Mouse (Mus musculus): Measurements from ENCODE around the gene Taf6l. TPM values are rescaled to one million over a fixed set of nuclear protein-coding genes. Genes with fewer than 3 reads are reported as not detected.

Taf6l gene
- polyA plus RNA-seq, 1 experiment from 2014 or later: 47.6 TPM

- peak within 1 kb of the TSS; percentile 89 for H3K4me3 ChIP-seq
- H3K4me1 ChIP-seq: peaks cover 49% of the 10 kb centered on the region
- H3K9me3 ChIP-seq (replicated peaks): no peaks in the 10 kb centered on the region
- peak within 1 kb of the TSS; percentile 98 for H3K27ac ChIP-seq (replicated peaks)
- peaks cover 56% of the 10 kb centered on the region for H3K36me3 ChIP-seq
- WGBS: under 1% methylated on average over 68 of the region's 68 CpGs
- no peaks in the 10 kb centered on the region for H3K27me3 ChIP-seq (ENCODE audit: low read depth, poor library complexity, severe bottlenecking)
- peak; percentile 97 for DNase-seq (ENCODE audit: low spot score)
Measured at GRCm38 (mm10) chr19:8774086-8774835, 12.0 kb downstream of the Taf6l start, which contains the start of gene Tmem179b. Gene Tmem179b (minus strand): TSS chr19:8774467.

GRCm38 (mm10) chr19:8773409-8773808 lies 12.8 kb downstream of the Taf6l start:
- Histone ChIP-seq H3K4me3 (peak overlapping the region; percentile 89), H3K27ac (replicated peaks) (peak overlapping the region; percentile 98), H3K9me3 (replicated peaks) (no peaks in the 10 kb centered on the region), H3K36me3 (peaks cover 56% of the 10 kb centered on the region), H3K4me1 (peaks cover 49% of the 10 kb centered on the region), H3K27me3 (ENCODE audit: low read depth, poor library complexity, severe bottlenecking) (no peaks in the 10 kb centered on the region)
- 66% methylated on average over 6 of the region's 6 CpGs for WGBS
- peak; percentile 14 for DNase-seq (ENCODE audit: low spot score)

GRCm38 (mm10) chr19:8772996-8773395 lies 13.2 kb downstream of the Taf6l start:
- Histone ChIP-seq H3K4me3 (peak overlapping the region; percentile 89), H3K27ac (replicated peaks) (peak overlapping the region; percentile 98; the same call in 1 of the 2 replicates), H3K9me3 (replicated peaks) (no peaks in the 10 kb centered on the region), H3K27me3 (ENCODE audit: low read depth, poor library complexity, severe bottlenecking) (no peaks in the 10 kb centered on the region), H3K4me1 (peaks cover 49% of the 10 kb centered on the region), H3K36me3 (peaks cover 56% of the 10 kb centered on the region)
- 88% methylated on average over 5 of the region's 5 CpGs for WGBS
- DNase-seq (ENCODE audit: low spot score): no peak

GRCm38 (mm10) chr19:8770567-8771270 lies 15.5 kb downstream of the Taf6l start, which contains the start of gene Tmem223:
Gene Tmem223 (plus strand): TSS chr19:8770996.
- DNase-seq (ENCODE audit: low spot score): peak; percentile 83
- Histone ChIP-seq H3K27ac (replicated peaks) (peak within 1 kb of the TSS; percentile 98), H3K36me3 (peaks cover 76% of the 10 kb centered on the region), H3K4me3 (peak within 1 kb of the TSS; percentile 89), H3K27me3 (ENCODE audit: low read depth, poor library complexity, severe bottlenecking) (no peaks in the 10 kb centered on the region), H3K4me1 (peaks cover 42% of the 10 kb centered on the region), H3K9me3 (replicated peaks) (peaks cover 1% of the 10 kb centered on the region; the same call in 1 of the 2 replicates)
- 18% methylated on average over 29 of the region's 29 CpGs for WGBS

- Histone ChIP-seq H3K4me3 (no peak overlapping the region), H3K36me3 (peaks cover 99% of the 10 kb centered on the region), H3K9me3 (replicated peaks) (peaks cover 12% of the 10 kb centered on the region; the same call in 1 of the 2 replicates), H3K27me3 (ENCODE audit: low read depth, poor library complexity, severe bottlenecking) (no peaks in the 10 kb centered on the region), H3K4me1 (peaks cover 4% of the 10 kb centered on the region), H3K27ac (replicated peaks) (no peak overlapping the region)
- DNase-seq (ENCODE audit: low spot score): no peak
- WGBS: 96% methylated on average over 9 of the region's 9 CpGs
Measured at GRCm38 (mm10) chr19:8765562-8765961, 20.7 kb downstream of the Taf6l start.

GRCm38 (mm10) chr19:8763276-8763675 lies 22.9 kb downstream of the Taf6l start:
- no peak for DNase-seq (ENCODE audit: low spot score)
- Histone ChIP-seq H3K27me3 (ENCODE audit: low read depth, poor library complexity, severe bottlenecking) (no peaks in the 10 kb centered on the region), H3K4me1 (peaks cover 8% of the 10 kb centered on the region), H3K4me3 (no peak overlapping the region), H3K36me3 (peaks cover 83% of the 10 kb centered on the region), H3K27ac (replicated peaks) (no peak overlapping the region), H3K9me3 (replicated peaks) (peaks cover 12% of the 10 kb centered on the region; the same call in 1 of the 2 replicates)
- WGBS: 94% methylated on average over 4 of the region's 4 CpGs

GRCm38 (mm10) chr19:8760757-8761156 lies 25.5 kb downstream of the Taf6l start:
- Histone ChIP-seq H3K9me3 (replicated peaks) (peaks cover 11% of the 10 kb centered on the region; the same call in 1 of the 2 replicates), H3K27ac (replicated peaks) (no peak overlapping the region), H3K4me3 (no peak overlapping the region), H3K36me3 (peaks cover 59% of the 10 kb centered on the region), H3K27me3 (ENCODE audit: low read depth, poor library complexity, severe bottlenecking) (no peaks in the 10 kb centered on the region), H3K4me1 (peaks cover 24% of the 10 kb centered on the region)
- 90% methylated on average over 2 of the region's 2 CpGs for WGBS
- DNase-seq (ENCODE audit: low spot score): no peak

- Histone ChIP-seq H3K27ac (replicated peaks) (no peak overlapping the region), H3K9me3 (replicated peaks) (no peaks in the 10 kb centered on the region), H3K36me3 (peaks cover 58% of the 10 kb centered on the region), H3K4me3 (peak overlapping the region; percentile 89), H3K27me3 (ENCODE audit: low read depth, poor library complexity, severe bottlenecking) (no peaks in the 10 kb centered on the region), H3K4me1 (peaks cover 28% of the 10 kb centered on the region)
- 93% methylated on average over 2 of the region's 2 CpGs for WGBS
- DNase-seq (ENCODE audit: low spot score): no peak
Measured at GRCm38 (mm10) chr19:8758899-8759298, 27.3 kb downstream of the Taf6l start.

GRCm38 (mm10) chr19:8757471-8757998 lies 28.7 kb downstream of the Taf6l start:
- Histone ChIP-seq H3K36me3 (peaks cover 58% of the 10 kb centered on the region), H3K4me3 (peak overlapping the region; percentile 89), H3K9me3 (replicated peaks) (no peaks in the 10 kb centered on the region), H3K27ac (replicated peaks) (peak overlapping the region; percentile 95), H3K27me3 (ENCODE audit: low read depth, poor library complexity, severe bottlenecking) (no peaks in the 10 kb centered on the region), H3K4me1 (peaks cover 28% of the 10 kb centered on the region)
- WGBS: 12% methylated on average over 14 of the region's 14 CpGs
- no peak for DNase-seq (ENCODE audit: low spot score)

GRCm38 (mm10) chr19:8756635-8757387 lies 29.4 kb downstream of the Taf6l start, which contains the start of gene Nxf1:
Gene Nxf1 (plus strand): TSS chr19:8757073.
- H3K4me1 ChIP-seq: peaks cover 28% of the 10 kb centered on the region
- H3K36me3 ChIP-seq: peaks cover 58% of the 10 kb centered on the region
- H3K4me3 ChIP-seq: peak within 1 kb of the TSS; percentile 89
- no peaks in the 10 kb centered on the region for H3K9me3 ChIP-seq (replicated peaks)
- DNase-seq (ENCODE audit: low spot score): peak; percentile 94
- peak within 1 kb of the TSS; percentile 95 for H3K27ac ChIP-seq (replicated peaks)
- under 1% methylated on average over 75 of the region's 75 CpGs for WGBS
- H3K27me3 ChIP-seq (ENCODE audit: low read depth, poor library complexity, severe bottlenecking): no peaks in the 10 kb centered on the region

GRCm38 (mm10) chr19:8755652-8756051 lies 30.6 kb downstream of the Taf6l start:
- DNase-seq (ENCODE audit: low spot score): no peak
- Histone ChIP-seq H3K27me3 (ENCODE audit: low read depth, poor library complexity, severe bottlenecking) (no peaks in the 10 kb centered on the region), H3K9me3 (replicated peaks) (no peaks in the 10 kb centered on the region), H3K27ac (replicated peaks) (no peak overlapping the region), H3K4me1 (peaks cover 28% of the 10 kb centered on the region), H3K4me3 (peak overlapping the region; percentile 89; the same call in 1 of the 2 replicates), H3K36me3 (peaks cover 58% of the 10 kb centered on the region)
- 90% methylated on average over 3 of the region's 3 CpGs for WGBS

- Histone ChIP-seq H3K27ac (replicated peaks) (no peak overlapping the region), H3K36me3 (peaks cover 97% of the 10 kb centered on the region), H3K4me3 (no peak overlapping the region), H3K27me3 (ENCODE audit: low read depth, poor library complexity, severe bottlenecking) (no peaks in the 10 kb centered on the region), H3K4me1 (peaks cover 7% of the 10 kb centered on the region), H3K9me3 (replicated peaks) (no peaks in the 10 kb centered on the region)
- DNase-seq (ENCODE audit: low spot score): no peak
- WGBS: 79% methylated on average over 2 of the region's 2 CpGs
Measured at GRCm38 (mm10) chr19:8747368-8747767, 38.8 kb downstream of the Taf6l start.

Data from midbrain, embryonic 10.5 days (tissue).